Mouse (Mus musculus) testis, adult 2 months (tissue): Measurements from ENCODE around the gene Dgcr2. TPM values are rescaled to one million over a fixed set of nuclear protein-coding genes. Genes with fewer than 3 reads are reported as not detected.

Source experiments
- H3K27ac ChIP-seq: fragments of 200-500 bp; 2 replicates; pipeline ENCODE4 v1.5.1; 2012; ENCODE audit warnings: low read depth, low read length; ENCODE audit not compliant: control insufficient read depth, insufficient read depth
- H3K27me3 ChIP-seq: fragments of 200-500 bp; 2 replicates; pipeline ENCODE4 v1.6.1; 2012; ENCODE audit warnings: mild to moderate bottlenecking, low read length, moderate library complexity; ENCODE audit not compliant: control insufficient read depth, insufficient read depth
- H3K36me3 ChIP-seq: fragments of 200-500 bp; 2 replicates; pipeline ENCODE4 v1.6.1; 2012; ENCODE audit warnings: mild to moderate bottlenecking, low read length; ENCODE audit not compliant: control insufficient read depth, insufficient read depth
- H3K4me1 ChIP-seq: fragments of 200-500 bp; 2 replicates; pipeline ENCODE4 v1.6.1; 2012; ENCODE audit warnings: low read length; ENCODE audit not compliant: control insufficient read depth, insufficient read depth
- H3K4me3 ChIP-seq: fragments of 200-500 bp; 2 replicates; pipeline ENCODE4 v1.5.1; 2012; ENCODE audit warnings: low read depth, mild to moderate bottlenecking, low read length, moderate library complexity, mixed read lengths; ENCODE audit not compliant: control insufficient read depth
- CTCF ChIP-seq: fragments of 200-500 bp; IDR thresholded peaks from 2 replicates; pipeline ENCODE4 v1.5.1; 2012; ENCODE audit warnings: low read depth, mild to moderate bottlenecking, inconsistent platforms, low read length, moderate library complexity; ENCODE audit not compliant: control insufficient read depth, insufficient read depth, insufficient replicate concordance
- POLR2A ChIP-seq: fragments of 200-500 bp; IDR thresholded peaks from 2 replicates; pipeline ENCODE4 v1.6.1; 2012; ENCODE audit warnings: low read depth, mild to moderate bottlenecking, inconsistent platforms, low read length, moderate library complexity; ENCODE audit not compliant: control insufficient read depth
- polyA plus RNA-seq: library from polyadenylated mRNA; depleted of rRNA; stranded (reverse); fragments of >200 nt; gene quantifications from 2 replicates; pipeline ENCODE4 v1.2.3, GENCODE M21; 2012

Gene Dgcr2
- polyA plus RNA-seq, 1 experiment = 263 TPM

GRCm38 (mm10) chr16:17848431-17848830, 49.9 kb downstream of the Dgcr2 start:
- no peaks in the 10 kb centered on the region for H3K4me1 ChIP-seq
- TF ChIP-seq CTCF (no peak), POLR2A (no peak)
- H3K27ac ChIP-seq = no peak overlapping the region
- no peaks in the 10 kb centered on the region for H3K27me3 ChIP-seq
- H3K4me3 ChIP-seq = no peak overlapping the region
- H3K36me3 ChIP-seq = no peaks in the 10 kb centered on the region; the same call in 1 of the 2 replicates

DNA sequence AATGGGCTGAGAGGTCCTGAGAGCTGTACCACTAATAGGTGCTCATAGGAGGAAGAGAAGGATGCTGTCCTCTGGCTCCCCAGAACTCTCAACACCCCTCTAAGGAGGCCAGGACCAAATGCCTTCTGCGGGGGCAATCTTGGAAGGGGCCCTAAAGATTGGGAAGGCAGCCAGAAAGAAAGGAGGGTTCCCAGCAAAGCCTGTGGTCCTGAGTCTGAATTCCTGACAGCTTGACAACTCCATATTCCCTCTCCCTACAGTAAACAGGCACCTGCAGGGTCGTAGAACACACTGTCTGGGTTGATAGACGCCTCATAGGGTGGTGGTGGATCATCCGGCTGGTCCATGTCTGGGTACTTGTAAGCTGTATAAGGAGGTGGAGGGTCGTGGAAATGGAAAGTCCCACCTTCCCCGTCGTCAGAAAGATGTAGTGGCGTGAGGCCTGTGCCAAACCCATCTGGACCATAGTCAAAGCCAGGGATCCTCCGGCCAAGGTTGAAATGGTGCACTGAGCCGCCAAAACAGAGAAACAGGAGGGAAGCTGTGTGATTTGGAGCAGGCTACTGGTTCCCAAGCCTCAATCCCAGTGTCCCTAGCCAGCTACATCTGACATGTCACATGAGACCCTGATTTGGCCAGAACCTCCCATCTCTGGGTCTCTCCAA, 54.5 kb downstream of the Dgcr2 start:
- Histone ChIP-seq H3K27ac (no peak overlapping the region), H3K36me3 (no peaks in the 10 kb centered on the region), H3K4me1 (no peaks in the 10 kb centered on the region), H3K27me3 (no peaks in the 10 kb centered on the region), H3K4me3 (no peak overlapping the region)
- TF ChIP-seq CTCF (no peak), POLR2A (no peak)

GRCm38 (mm10) chr16:17842437-17842836, 55.9 kb downstream of the Dgcr2 start:
- no peaks in the 10 kb centered on the region for H3K4me1 ChIP-seq
- H3K27me3 ChIP-seq = no peaks in the 10 kb centered on the region
- no peak overlapping the region for H3K4me3 ChIP-seq
- H3K36me3 ChIP-seq = no peaks in the 10 kb centered on the region
- TF ChIP-seq CTCF = no peak
- no peak for TF ChIP-seq POLR2A
- H3K27ac ChIP-seq = no peak overlapping the region

- Histone ChIP-seq H3K27me3 (no peaks in the 10 kb centered on the region), H3K36me3 (no peaks in the 10 kb centered on the region), H3K27ac (no peak overlapping the region), H3K4me1 (peaks cover 6% of the 10 kb centered on the region), H3K4me3 (no peak overlapping the region)
- TF ChIP-seq CTCF (no peak), POLR2A (no peak)
Measured at GRCm38 (mm10) chr16:17839976-17840375, 58.4 kb downstream of the Dgcr2 start.

- Histone ChIP-seq H3K27ac (no peak within 1 kb of the TSS), H3K4me3 (no peak within 1 kb of the TSS), H3K36me3 (no peaks in the 10 kb centered on the region), H3K4me1 (peaks cover 18% of the 10 kb centered on the region), H3K27me3 (no peaks in the 10 kb centered on the region)
- TF ChIP-seq POLR2A (no peak), CTCF (no peak)
Measured at GRCm38 (mm10) chr16:17838051-17838450, 60.3 kb downstream of the Dgcr2 start, which contains the start of gene Car15. Car15 (minus strand) TSS chr16:17838364.

DNA sequence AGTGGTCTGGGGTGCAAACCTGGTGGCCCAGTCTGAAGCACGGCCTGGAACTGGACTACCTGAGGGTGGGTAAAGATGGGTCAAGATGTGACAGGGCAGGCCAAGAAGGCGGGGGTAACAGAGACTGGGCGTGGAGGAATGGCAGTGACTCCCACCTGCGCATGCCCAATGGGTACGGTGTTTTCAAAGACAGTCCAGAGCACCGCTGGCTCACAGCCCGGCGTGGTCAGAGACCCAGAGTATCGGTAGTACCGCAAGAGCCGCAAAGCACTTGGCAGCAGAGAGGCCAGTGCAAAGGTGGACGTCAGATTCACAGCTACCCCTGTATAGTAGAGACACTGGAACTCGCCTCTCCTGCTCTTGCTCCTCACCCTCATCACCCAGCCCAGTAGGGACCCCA, 62.9 kb downstream of the Dgcr2 start:
- peak overlapping the region; percentile 7 for H3K4me3 ChIP-seq
- TF ChIP-seq POLR2A (no peak), CTCF (no peak)
- H3K27me3 ChIP-seq = no peaks in the 10 kb centered on the region
- peaks cover 25% of the 10 kb centered on the region for H3K4me1 ChIP-seq
- no peaks in the 10 kb centered on the region for H3K36me3 ChIP-seq
- H3K27ac ChIP-seq = no peak overlapping the region

DNA sequence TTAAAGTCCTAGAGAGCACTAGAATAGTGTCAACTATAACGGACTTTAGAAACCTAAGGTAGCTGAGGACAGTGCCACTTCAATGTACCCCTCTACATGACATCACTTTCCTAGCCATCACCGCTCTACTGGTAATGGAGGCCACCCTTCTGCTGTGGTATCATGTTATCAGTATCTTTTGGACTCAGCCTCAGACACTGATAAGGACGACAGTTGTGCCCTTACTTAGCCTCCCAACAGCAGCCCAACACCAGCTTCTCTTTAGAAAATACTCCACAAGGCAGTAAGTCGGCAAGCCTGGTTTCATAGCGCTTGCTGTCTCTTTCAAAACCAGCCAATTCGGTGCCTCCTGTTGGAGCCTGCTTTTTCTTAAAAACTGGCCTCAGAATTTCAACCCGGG, 63.8 kb downstream of the Dgcr2 start:
- Histone ChIP-seq H3K4me3 (peak overlapping the region; percentile 68), H3K4me1 (peaks cover 25% of the 10 kb centered on the region), H3K27ac (no peak overlapping the region), H3K36me3 (no peaks in the 10 kb centered on the region), H3K27me3 (no peaks in the 10 kb centered on the region)
- TF ChIP-seq CTCF (no peak), POLR2A (no peak)
